Mouse (Mus musculus) heart, embryonic 10.5 days (tissue): Measurements from ENCODE around the gene Exoc4. TPM values are rescaled to one million over a fixed set of nuclear protein-coding genes. Genes with fewer than 3 reads are reported as not detected.

Experiments
- DNase-seq: peaks from one replicate; pipeline ENCODE4 v3.0.0-alpha.2; 2017; ENCODE audit warnings: low spot score
- H3K27ac ChIP-seq: fragments of 300-500 bp; sonication (generic); 2 replicates; pipeline ENCODE4 v1.5.1; 2016; ENCODE audit warnings: mild to moderate bottlenecking
- H3K27me3 ChIP-seq: fragments of 300-500 bp; sonication (generic); 2 replicates; pipeline ENCODE4 v1.6.1; 2016; ENCODE audit warnings: mild to moderate bottlenecking; ENCODE audit not compliant: poor library complexity, insufficient read depth, severe bottlenecking
- H3K36me3 ChIP-seq: fragments of 300-500 bp; sonication (generic); 2 replicates; pipeline ENCODE4 v1.6.1; 2016; ENCODE audit warnings: mild to moderate bottlenecking, moderate library complexity
- H3K4me1 ChIP-seq: fragments of 300-500 bp; sonication (generic); 2 replicates; pipeline ENCODE4 v1.6.1; 2016; ENCODE audit warnings: mild to moderate bottlenecking
- H3K4me3 ChIP-seq: fragments of 300-500 bp; sonication (generic); 2 replicates; pipeline ENCODE4 v1.5.1; 2016; ENCODE audit warnings: mild to moderate bottlenecking, moderate library complexity
- H3K9me3 ChIP-seq: fragments of 300-500 bp; sonication (generic); 2 replicates; pipeline ENCODE4 v1.6.1; 2016; ENCODE audit warnings: mild to moderate bottlenecking, moderate library complexity
- WGBS: fragments of 180-500 bp; shearing (Covaris S2); methylation state at CpG from one replicate; pipeline ENCODE4 v1.1.7; 2016; 5-methylcytosine and 5-hydroxymethylcytosine counted together
- polyA plus RNA-seq: library from polyadenylated mRNA; unstranded; fragments of >200 nt; fragmentation: Nextera tagmentation; extraction: Ambion mirVana; gene quantifications from 2 replicates; pipeline ENCODE4 v1.2.1, GENCODE M21; 2016

Exoc4 gene
- polyA plus RNA-seq, 1 experiment from 2014 or later = 36.7 TPM

GRCm38 (mm10) chr6:33763245-33763644 is 514.4 kb downstream of the Exoc4 start:
- no peak for DNase-seq
- no peak overlapping the region for H3K4me3 ChIP-seq
- H3K4me1 ChIP-seq = peaks cover 3% of the 10 kb centered on the region; the same call in 1 of the 2 replicates
- 78% methylated on average over 4 of the region's 4 CpGs for WGBS
- H3K27me3 ChIP-seq = no peaks in the 10 kb centered on the region
- H3K9me3 ChIP-seq = no peaks in the 10 kb centered on the region
- no peak overlapping the region for H3K27ac ChIP-seq
- peaks cover 2% of the 10 kb centered on the region; the same call in 1 of the 2 replicates for H3K36me3 ChIP-seq

- WGBS = 68% methylated on average over 3 of the region's 3 CpGs
- Histone ChIP-seq H3K4me1 (peaks cover 3% of the 10 kb centered on the region; the same call in 1 of the 2 replicates), H3K4me3 (no peak overlapping the region), H3K9me3 (no peaks in the 10 kb centered on the region), H3K27me3 (no peaks in the 10 kb centered on the region), H3K36me3 (peaks cover 2% of the 10 kb centered on the region; the same call in 1 of the 2 replicates), H3K27ac (no peak overlapping the region)
- no peak for DNase-seq
Observed at GRCm38 (mm10) chr6:33763970-33764369, 515.1 kb downstream of the Exoc4 start.

DNA sequence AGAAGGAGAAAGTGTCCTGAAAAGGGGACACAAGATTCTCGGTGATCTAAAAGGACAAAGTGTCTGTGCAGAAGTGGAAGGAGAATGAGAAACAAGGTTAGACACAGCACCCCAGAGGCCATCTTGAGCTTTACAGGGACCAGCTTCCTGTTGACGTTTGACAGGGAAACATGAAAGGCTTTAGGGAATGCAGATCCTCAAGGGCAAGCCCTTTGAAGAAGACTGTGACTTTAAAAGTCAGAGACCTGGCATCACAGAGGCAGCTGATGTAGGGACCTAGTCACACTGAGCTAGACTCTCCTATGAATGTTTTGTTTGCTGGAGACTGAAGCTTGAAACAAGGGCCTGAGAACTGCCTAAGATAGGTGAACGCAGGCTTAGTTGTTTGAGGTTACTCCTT is 520.4 kb downstream of the Exoc4 start:
- H3K27ac ChIP-seq = no peak overlapping the region
- H3K9me3 ChIP-seq = no peaks in the 10 kb centered on the region
- peaks cover 4% of the 10 kb centered on the region; the same call in 1 of the 2 replicates for H3K4me1 ChIP-seq
- WGBS = 53% methylated on average over 3 of the region's 3 CpGs
- H3K4me3 ChIP-seq = no peak overlapping the region
- no peaks in the 10 kb centered on the region for H3K36me3 ChIP-seq
- no peak for DNase-seq
- no peaks in the 10 kb centered on the region for H3K27me3 ChIP-seq

DNA sequence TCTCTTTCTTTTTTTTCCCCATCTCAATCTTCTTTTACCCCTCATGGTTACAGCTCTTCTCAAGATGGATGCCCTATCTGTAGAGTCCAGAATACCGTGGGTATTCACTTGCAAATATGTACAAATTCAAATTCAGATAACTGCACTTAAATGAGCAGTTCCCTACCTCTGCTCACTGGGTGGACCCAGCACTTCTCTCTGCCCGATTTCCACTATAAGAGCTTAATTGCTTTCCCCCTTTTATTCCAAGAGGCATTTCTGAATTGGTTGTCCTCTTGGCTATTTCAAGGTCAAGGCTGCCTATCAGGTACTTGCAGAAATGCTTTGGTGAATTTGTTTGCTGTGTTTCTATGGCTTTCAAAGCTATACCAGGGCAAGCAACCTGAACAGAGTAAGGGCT is 521.1 kb downstream of the Exoc4 start:
- no peaks in the 10 kb centered on the region for H3K9me3 ChIP-seq
- WGBS = 75% methylated on average over 2 of the region's 2 CpGs
- H3K36me3 ChIP-seq = no peaks in the 10 kb centered on the region
- H3K4me3 ChIP-seq = no peak overlapping the region
- H3K4me1 ChIP-seq = peaks cover 4% of the 10 kb centered on the region; the same call in 1 of the 2 replicates
- no peak for DNase-seq
- no peaks in the 10 kb centered on the region for H3K27me3 ChIP-seq
- H3K27ac ChIP-seq = no peak overlapping the region

DNA sequence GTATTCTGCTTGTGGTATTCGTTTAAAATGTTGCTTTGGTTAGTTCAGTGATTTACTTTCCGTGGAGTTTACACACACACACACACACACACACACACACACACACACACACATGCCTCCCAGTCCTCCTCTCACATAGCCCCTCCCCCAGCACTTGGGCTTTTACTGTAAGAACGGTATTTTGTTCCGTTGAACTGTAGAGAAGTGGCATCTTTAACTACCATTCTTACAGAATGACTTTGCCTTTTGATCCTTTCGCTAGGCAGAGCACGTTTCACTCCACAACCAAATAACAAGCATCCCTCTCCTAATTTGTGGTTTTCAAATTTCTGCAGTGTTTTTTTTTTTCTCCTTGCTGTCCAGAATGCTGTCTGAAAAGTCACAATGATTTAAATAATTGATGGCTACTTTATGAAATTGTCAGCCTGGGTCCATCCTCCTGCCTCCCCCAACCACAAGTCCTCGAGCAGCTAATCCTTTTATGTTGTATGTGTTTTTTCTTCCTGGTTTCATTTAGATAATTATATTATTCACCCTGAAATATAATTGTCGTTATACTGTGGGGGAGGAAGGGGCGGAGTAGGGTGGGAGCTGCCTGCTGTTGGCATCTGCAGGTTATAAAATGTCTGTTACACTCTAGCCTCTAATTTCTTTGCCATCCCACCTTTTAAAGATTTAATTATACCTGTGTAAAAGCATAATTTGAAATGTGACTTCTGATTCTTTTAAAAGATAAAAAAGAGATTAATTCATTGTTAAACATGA is 523.8 kb downstream of the Exoc4 start:
- no peak overlapping the region for H3K4me3 ChIP-seq
- DNase-seq = no peak
- 78% methylated on average over 9 of the region's 9 CpGs for WGBS
- H3K27me3 ChIP-seq = no peaks in the 10 kb centered on the region
- no peaks in the 10 kb centered on the region for H3K9me3 ChIP-seq
- no peak overlapping the region for H3K27ac ChIP-seq
- peaks cover 4% of the 10 kb centered on the region; the same call in 1 of the 2 replicates for H3K4me1 ChIP-seq
- H3K36me3 ChIP-seq = peaks cover 2% of the 10 kb centered on the region; the same call in 1 of the 2 replicates

DNA sequence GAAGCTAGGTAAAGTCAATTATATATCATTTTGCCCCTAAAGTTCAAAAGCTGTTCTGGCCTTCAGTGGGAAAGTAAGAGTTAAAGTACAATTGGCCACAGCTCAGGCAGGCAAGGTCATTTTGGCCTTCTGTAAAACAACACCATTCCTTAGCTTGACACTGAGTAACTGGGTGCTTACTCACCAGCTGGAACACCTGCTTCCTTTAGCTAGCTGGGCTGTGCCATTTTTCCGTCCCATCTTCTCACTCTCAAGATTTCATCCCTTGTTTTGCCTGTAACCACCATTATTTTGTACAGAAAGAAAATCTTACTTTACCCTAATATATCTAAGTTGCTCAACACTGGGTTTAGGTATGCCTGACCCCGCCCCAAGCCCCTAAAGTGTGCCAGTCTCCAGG is 543.7 kb downstream of the Exoc4 start:
- no peak overlapping the region for H3K27ac ChIP-seq
- H3K4me3 ChIP-seq = no peak overlapping the region
- no peaks in the 10 kb centered on the region for H3K27me3 ChIP-seq
- 79% methylated on average over 2 of the region's 2 CpGs for WGBS
- H3K36me3 ChIP-seq = no peaks in the 10 kb centered on the region
- H3K9me3 ChIP-seq = no peaks in the 10 kb centered on the region
- DNase-seq = no peak
- 0 out of 2 replicates have a peak, but pooled peaks cover 2% of the 10 kb centered on the region for H3K4me1 ChIP-seq

GRCm38 (mm10) chr6:33801254-33801653 is 552.4 kb downstream of the Exoc4 start:
- Histone ChIP-seq H3K27me3 (no peaks in the 10 kb centered on the region), H3K27ac (no peak overlapping the region), H3K4me1 (0 out of 2 replicates have a peak, but pooled peaks cover under 1% of the 10 kb centered on the region), H3K9me3 (no peaks in the 10 kb centered on the region), H3K36me3 (no peaks in the 10 kb centered on the region), H3K4me3 (no peak overlapping the region)
- no peak for DNase-seq
- 85% methylated on average over 3 of the region's 3 CpGs for WGBS

DNA sequence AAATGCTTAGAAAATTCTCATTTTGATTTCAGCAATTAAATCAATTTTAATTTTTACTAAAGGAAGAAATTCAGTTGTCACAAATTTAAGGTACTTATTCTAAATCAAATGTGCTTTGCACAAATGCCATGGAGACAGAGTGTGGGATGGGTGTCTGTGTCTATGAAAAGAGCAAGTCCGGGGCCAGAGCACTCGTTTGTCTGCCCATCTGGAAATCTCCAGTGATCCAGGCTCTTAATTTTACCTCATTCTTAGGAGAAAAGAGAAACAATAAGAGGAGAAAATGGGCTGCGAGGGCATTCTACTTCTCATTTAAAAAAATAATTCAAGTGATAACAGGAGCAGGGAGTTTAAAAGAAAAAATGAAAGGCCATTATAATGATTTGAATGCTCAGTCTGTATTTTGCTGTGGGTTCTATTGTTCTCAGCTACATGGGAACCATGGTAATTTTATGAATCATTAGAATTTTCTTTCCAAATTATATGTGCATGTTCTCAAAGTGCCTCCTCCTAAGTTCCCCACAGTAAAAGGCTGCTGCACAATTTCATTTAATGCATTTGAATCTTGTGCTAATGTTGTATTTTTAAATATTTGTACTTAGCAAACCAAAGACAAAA is 554.7 kb downstream of the Exoc4 start:
- Histone ChIP-seq H3K4me3 (no peak overlapping the region), H3K4me1 (no peaks in the 10 kb centered on the region), H3K27me3 (no peaks in the 10 kb centered on the region), H3K27ac (no peak overlapping the region), H3K9me3 (no peaks in the 10 kb centered on the region), H3K36me3 (no peaks in the 10 kb centered on the region)
- 83% methylated on average over 3 of the region's 3 CpGs for WGBS
- no peak for DNase-seq

DNA sequence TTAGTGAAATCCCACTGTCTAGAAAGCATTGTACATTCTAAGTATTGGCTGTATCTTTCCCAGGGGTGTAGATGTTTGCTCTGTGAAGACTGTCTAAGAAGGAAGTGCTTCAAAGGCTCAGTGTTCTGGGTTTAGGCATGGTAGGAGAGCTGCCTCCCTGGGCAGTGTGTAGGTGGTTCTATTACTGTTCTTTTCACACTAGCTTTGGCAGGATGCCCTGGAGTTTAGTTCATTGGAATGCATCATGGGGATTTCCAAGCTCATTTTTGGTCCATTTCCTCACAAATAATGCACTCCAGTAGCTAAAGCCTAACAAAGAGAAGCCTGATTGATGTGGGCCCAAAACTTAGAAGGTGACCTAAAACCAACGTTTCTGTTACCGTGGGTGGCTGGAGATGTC is 555.9 kb downstream of the Exoc4 start:
- Histone ChIP-seq H3K4me1 (no peaks in the 10 kb centered on the region), H3K4me3 (no peak overlapping the region), H3K27ac (no peak overlapping the region), H3K27me3 (no peaks in the 10 kb centered on the region), H3K36me3 (no peaks in the 10 kb centered on the region), H3K9me3 (no peaks in the 10 kb centered on the region)
- WGBS = 90% methylated on average over 2 of the region's 2 CpGs
- no peak for DNase-seq

GRCm38 (mm10) chr6:33806072-33806782 is 557.3 kb downstream of the Exoc4 start:
- peaks cover 5% of the 10 kb centered on the region; the same call in 1 of the 2 replicates for H3K4me1 ChIP-seq
- H3K36me3 ChIP-seq = no peaks in the 10 kb centered on the region
- WGBS = 73% methylated on average over 3 of the region's 3 CpGs
- no peaks in the 10 kb centered on the region for H3K9me3 ChIP-seq
- no peak for DNase-seq
- no peaks in the 10 kb centered on the region for H3K27me3 ChIP-seq
- no peak overlapping the region for H3K4me3 ChIP-seq
- H3K27ac ChIP-seq = no peak overlapping the region

GRCm38 (mm10) chr6:33814386-33814785 is 565.5 kb downstream of the Exoc4 start:
- H3K36me3 ChIP-seq = no peaks in the 10 kb centered on the region
- H3K27me3 ChIP-seq = no peaks in the 10 kb centered on the region
- H3K27ac ChIP-seq = no peak overlapping the region
- H3K4me1 ChIP-seq = peaks cover 5% of the 10 kb centered on the region; the same call in 1 of the 2 replicates
- DNase-seq = no peak
- no peak overlapping the region for H3K4me3 ChIP-seq
- WGBS = 50% methylated on average over 2 of the region's 2 CpGs
- no peaks in the 10 kb centered on the region for H3K9me3 ChIP-seq

DNA sequence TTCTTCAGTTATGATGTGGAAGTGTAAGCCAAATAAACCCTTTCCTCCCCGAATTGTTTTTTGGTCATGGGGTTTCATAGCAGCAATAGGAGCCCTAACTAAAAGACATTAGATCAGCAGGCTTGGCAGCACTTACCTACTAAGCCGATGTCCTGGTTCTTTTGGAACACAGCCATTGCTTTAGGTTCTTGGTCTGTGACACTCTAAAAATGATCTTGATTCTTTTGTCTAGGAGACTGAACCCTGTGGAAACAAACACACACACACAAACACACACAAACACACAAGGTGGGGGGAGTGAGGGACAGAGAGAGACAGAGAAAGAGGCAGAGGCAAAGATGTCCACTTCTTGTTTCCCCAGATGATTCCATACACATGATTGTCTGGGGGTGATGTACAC is 574.3 kb downstream of the Exoc4 start:
- Histone ChIP-seq H3K4me3 (no peak overlapping the region), H3K9me3 (no peaks in the 10 kb centered on the region), H3K4me1 (peaks cover 14% of the 10 kb centered on the region), H3K27me3 (no peaks in the 10 kb centered on the region), H3K27ac (no peak overlapping the region), H3K36me3 (no peaks in the 10 kb centered on the region)
- 87% methylated on average over 2 of the region's 2 CpGs for WGBS
- DNase-seq = no peak

GRCm38 (mm10) chr6:33823777-33824302 is 575.0 kb downstream of the Exoc4 start:
- H3K36me3 ChIP-seq = no peaks in the 10 kb centered on the region

More at GRCm38 (mm10) chr6:33823777-33824302, 575.0 kb downstream of the Exoc4 start:
- no peak for DNase-seq
- H3K27ac ChIP-seq = no peak overlapping the region
- no peaks in the 10 kb centered on the region for H3K27me3 ChIP-seq
- no peaks in the 10 kb centered on the region for H3K9me3 ChIP-seq
- H3K4me3 ChIP-seq = no peak overlapping the region
- 67% methylated on average over 6 of the region's 6 CpGs for WGBS
- peaks cover 14% of the 10 kb centered on the region for H3K4me1 ChIP-seq
